Mouse (Mus musculus) lung, postnatal 14 days (tissue): ENCODE results near the gene Thbs3.

ENCODE experiments used
- DNase-seq: peaks from one replicate; pipeline ENCODE4 v3.0.0; 2021

Gene Thbs3

DNA sequence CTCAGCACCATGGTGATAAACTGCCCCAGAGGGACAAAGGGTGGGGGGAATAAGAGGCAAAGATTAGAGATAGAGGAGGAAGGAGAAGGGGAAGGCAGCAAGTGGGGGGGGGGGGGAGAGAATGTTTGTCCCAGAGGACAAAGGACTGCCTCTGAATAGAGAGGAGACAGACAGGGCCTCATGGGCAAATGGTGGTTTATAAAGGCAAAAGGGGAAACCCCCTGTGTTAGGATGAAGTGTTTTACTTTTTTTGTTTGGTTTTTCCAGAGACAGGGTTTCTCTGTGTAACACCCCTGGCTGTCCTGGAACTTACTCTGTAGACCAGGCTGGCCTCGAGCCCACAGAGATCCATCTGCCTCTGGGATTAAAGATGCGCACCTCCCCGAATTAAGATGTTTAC is 45.2 kb downstream of the Thbs3 start:
- DNase-seq: no peak

DNA sequence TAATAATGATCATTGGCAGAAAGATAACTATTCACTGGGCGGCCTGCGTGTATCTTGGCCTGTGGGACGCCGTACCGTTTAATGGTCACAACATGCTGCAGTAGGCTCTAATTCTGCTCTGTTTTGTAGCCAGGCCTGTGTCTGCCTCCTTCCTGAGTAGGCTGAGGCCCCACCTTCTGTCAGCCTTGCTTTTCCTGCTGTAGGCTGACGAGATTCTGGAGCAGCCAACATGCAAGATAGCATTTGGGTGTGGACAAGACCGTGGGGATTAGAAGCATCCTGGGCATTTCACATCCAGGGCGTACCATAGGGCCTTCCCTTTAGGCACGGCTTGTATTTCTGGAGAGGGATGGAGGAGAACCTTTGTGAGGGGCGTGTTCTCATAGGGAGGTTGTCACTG is 47.4 kb downstream of the Thbs3 start:
- peak; percentile 34 for DNase-seq

GRCm38 (mm10) chr3:89266439-89266893 is 51.5 kb downstream of the Thbs3 start:
- DNase-seq: peak; percentile 82

- DNase-seq: no peak
Observed at GRCm38 (mm10) chr3:89268916-89269315, 53.9 kb downstream of the Thbs3 start.

- peak; percentile 91 for DNase-seq
Observed at GRCm38 (mm10) chr3:89270051-89270755, 55.2 kb downstream of the Thbs3 start, which contains the start of gene Slc50a1. Gene Slc50a1, minus strand, starts transcription at chr3:89270570.

DNA sequence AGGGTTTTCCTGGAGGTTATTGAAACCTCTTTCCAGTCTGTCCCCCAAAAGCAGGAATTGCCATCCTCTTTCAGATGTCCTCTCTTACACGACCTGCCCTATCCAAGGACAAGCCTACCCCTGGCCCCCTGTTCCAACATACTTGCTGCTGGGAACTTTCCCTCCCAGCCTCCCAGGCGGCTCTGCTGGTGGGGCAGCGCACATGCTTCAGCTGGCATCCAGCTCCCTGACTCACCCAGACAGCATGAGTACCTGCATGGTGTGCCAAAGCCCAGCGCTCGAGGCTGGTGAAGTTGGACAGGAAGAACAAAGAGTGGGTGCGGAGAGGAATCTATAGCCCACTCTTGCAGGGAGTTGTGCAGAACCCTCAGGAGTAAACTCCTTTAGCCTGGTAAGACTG is 55.9 kb downstream of the Thbs3 start:
- peak; percentile 42 for DNase-seq

GRCm38 (mm10) chr3:89271760-89272159 is 56.8 kb downstream of the Thbs3 start:
- peak; percentile 35 for DNase-seq

DNA sequence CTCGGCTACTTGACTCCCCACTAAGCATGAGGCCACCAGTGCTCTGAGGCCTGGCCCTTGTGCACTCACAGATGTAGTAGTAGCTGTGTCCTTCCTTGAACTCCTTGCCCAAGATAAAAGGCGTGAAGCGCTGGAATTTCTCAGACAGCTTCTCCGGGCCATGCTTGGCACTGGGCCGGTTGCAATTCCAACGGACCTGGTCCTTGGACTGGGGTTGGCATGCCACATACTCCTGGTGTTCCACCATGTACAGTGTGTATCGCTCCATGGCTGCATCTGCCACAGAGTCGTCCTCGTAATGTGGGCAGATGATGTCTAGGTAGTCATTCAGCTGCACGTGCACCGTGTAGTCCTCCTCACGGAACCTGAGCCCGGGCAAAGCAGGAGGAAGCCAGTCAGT is 61.1 kb downstream of the Thbs3 start:
- no peak for DNase-seq
